Mouse (Mus musculus) gastrocnemius, postnatal 25 days (tissue): ENCODE results near the gene Gm40193. TPM values are rescaled to one million over a fixed set of nuclear protein-coding genes. Genes with fewer than 3 reads are reported as not detected.

Experiments
- DNase-seq: peaks from one replicate; pipeline ENCODE4 v3.0.0; 2022
- total RNA-seq, 2 experiments: library from RNA; stranded (reverse); gene quantifications; 1 replicate in 1 of 2; 2 replicates in 1 of 2; pipeline ENCODE4 v1.2.3; 2021

The Gm40193 gene
- total RNA-seq, 2 experiments from 2014 or later, result not detected

DNA sequence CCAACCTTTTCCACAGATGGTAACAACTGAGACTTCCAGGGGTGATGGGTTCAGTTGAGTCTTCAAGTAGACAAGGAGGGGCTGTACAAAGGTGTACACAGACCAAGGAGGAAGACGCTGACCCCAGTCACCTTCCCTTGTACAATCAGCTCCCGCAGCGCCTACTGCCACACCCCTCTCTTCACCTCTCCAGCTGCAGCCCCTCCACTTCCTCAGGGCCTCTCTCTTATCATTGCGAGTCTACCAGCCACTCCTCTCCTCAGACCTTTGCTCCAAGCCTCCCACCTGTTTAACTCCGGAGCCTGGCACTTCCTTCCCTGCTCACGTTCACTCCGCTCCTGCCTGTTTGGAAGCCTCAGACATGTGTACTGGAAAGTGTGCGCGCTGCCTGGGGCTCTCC, 27.8 kb downstream of the Gm40193 start, which contains the start of gene Tm4sf5:
TSS of gene Tm4sf5 (plus strand) at position 275 of the 400 bp plus-strand sequence.
- DNase-seq, result no peak

DNA sequence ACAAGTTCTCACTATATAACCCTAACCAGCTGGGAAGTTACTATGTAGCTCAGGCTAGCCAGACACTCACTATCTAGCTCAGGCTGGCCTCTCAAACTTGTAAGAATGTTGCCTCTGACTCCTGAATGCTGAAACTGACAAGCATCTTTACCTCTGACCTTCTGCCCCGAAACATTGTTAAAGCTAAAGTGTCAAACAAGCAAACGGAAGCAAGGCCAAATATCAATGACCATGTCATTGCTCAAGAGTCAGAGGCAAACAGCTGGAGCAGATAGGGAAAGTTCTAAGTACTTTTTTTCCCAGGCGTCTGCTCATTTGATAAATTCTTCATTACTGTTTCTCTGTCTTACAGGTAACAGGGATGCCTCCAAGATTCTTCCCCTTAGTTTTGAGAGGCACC, 30.7 kb downstream of the Gm40193 start:
- no peak for DNase-seq

DNA sequence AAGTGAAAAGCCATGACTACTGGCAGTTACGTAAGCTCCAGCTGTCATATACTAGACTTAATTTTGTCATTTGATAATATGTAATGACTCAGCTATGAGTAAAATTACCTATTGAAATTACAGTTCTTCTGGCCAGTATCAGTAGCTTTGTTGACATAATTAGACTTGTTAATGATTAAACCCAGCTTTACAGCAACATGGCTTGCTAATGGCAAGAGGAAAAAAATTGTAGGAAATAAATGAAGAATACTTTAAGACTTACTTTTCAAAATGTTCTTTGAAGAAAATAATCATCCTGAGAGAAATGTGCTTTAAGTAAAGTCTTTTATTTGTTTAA, 32.3 kb downstream of the Gm40193 start:
- no peak for DNase-seq

DNA sequence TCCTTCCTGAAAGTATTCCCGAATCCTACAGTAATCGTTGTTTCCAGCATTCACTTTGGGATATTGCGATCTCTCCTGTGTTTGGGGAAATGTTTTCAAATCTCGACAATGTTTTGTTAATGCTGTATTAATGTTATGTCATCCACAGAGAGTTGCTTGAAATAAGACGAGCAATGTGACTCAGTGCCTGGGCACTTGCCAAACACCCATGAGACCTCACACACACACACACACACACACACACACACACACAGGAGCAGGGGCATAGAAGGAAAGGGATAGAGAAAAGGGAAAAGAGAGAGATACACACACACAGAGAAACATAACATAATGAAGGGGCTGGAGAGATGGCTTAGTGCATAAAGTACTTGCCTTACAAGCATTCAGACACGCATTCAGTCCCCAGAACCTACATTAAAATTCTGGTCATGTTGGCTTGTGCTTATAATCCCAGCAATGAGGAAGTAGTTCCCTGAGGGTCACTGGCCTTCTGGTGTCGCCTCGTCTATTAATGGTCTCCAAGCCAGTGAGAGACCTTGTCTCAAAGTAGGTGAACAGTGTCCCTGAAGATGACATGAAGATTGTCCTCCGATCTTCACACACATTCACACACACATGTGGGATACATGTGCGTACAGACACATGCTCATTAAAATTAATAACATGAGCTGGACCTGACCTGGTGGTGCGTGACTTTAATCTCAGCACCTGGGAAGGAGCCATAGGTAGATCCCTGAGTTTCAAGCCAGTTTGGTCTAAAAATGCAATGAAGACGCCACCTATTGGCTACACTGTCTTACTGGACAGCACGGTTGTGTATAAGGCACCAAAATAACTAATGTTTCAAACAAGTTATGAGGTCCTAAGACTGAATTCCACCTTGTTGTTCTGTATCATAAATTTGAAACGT, 32.9 kb downstream of the Gm40193 start:
- DNase-seq, result no peak

DNA sequence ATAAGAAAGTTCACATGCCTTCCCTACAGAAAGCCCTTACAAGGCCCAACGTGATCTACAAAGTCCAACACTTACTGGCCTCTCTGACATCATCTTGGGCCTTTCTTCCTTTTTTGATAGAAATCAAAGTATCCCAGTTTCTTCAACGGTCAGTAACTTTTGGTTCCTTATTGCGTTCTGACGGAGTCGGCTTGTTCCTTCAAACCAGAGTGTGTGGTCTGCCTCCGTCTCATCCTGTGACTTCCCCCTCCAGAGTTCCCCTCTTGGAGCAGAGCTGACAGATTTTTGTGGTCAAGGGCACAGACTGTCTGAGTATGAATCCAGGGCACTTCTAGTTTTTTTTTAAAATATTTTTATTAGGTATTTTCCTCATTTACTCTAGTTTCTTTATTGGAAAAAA, 43.1 kb downstream of the Gm40193 start:
- DNase-seq, result no peak

DNA sequence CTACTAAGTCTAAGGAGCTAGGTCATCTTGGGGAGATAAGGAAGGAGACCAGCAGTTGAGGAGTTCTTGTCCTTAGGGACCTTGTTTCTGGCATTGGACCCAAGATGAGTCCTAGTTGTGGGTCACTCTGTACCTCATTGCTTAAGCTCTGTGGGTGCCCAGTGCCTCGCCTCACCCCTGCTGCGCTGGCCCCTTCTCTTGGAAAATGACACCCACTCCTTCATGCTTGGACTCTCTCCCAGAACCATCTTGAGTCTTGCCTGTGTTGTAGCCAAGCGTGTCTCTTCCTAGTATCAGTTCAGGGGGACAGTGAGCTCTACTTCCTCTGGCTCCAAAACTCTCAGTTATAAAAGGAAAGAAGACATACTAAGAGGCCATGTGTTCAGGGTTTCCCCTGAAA, 43.6 kb downstream of the Gm40193 start:
- DNase-seq, result peak; percentile 67

DNA sequence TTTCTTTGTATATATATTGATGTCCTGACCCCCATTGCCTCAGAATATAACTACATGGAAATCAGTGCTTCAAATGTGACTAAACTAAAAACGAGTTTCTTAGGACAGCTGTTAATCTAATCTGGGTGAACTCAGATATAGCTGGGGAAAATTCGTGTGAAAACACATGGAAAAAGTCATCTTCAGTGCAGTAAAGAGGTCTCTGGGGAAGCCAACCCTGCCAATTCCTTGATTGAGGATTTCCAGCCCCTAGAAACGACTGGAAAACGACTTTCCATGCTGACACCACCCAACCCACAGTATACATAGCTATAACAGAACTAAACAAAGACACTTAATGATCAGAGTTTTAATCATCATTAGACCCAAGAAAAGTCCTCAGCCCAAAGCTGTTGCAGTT, 44.9 kb downstream of the Gm40193 start:
- peak; percentile 13 for DNase-seq

DNA sequence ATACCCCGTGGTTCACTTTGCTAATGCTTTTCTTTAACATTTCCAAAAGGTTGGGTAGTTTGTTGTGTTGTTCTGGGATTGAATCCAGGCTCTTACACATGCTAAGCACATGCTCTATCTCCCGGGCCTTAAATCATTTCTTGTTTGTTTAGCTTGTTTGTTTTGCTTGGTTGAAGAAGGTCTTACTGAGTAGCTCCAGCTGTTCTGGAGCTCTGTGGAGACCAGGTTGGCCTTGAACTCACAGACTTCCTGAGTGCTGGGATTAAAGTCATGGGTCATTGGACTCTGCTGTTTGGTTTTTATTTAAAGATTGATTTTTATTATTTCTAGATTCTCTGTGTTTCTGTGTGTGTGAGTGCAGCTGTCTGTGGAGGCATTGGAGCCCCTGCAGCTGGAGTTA, 47.2 kb downstream of the Gm40193 start:
- no peak for DNase-seq

Other genes with a start within 250 kb of the Gm40193 start
- not detected for gene Alox12e, start 210.3 kb downstream of the Gm40193 start, total RNA-seq
- under 1 TPM in 1 of 2 experiments, not detected in 1; 0.91 TPM for gene Alox15, start 180.9 kb downstream of the Gm40193 start, total RNA-seq
- 10 to 100 TPM; 15.5 to 18.5 TPM for gene Pelp1, start 122.9 kb downstream of the Gm40193 start, total RNA-seq
- gene Arrb2, start 100.3 kb downstream of the Gm40193 start, total RNA-seq, result 1 to 10 TPM; 7.5 to 9.0 TPM
- gene Med11, start 81.0 kb downstream of the Gm40193 start, total RNA-seq, result 1 to 10 TPM; 5.6 to 6.2 TPM
- gene Zmynd15, start 73.5 kb downstream of the Gm40193 start, total RNA-seq, result under 1 TPM; 0.38 to 0.97 TPM
- gene Cxcl16, start 73.0 kb downstream of the Gm40193 start, total RNA-seq, result 1 to 10 TPM; 1.3 to 2.0 TPM
- gene Tm4sf5, start 27.7 kb downstream of the Gm40193 start, total RNA-seq, result not detected
- not detected for gene Vmo1, start 18.3 kb downstream of the Gm40193 start, total RNA-seq
- not detected for gene Gltpd2, start 13.7 kb downstream of the Gm40193 start, total RNA-seq
- gene Psmb6, start 7.6 kb downstream of the Gm40193 start, total RNA-seq, result 100 to 1,000 TPM; 242 to 248 TPM
- gene Pld2, start 7.1 kb upstream of the Gm40193 start, total RNA-seq, result 10 to 100 TPM; 17.4 to 17.7 TPM
- gene Mink1, start 29.9 kb upstream of the Gm40193 start, total RNA-seq, result 10 to 100 TPM; 26.3 to 27.2 TPM
- gene 4930544D05Rik, start 82.9 kb upstream of the Gm40193 start, total RNA-seq, result not detected
- gene Chrne, start 86.3 kb upstream of the Gm40193 start, total RNA-seq, result 10 to 100 TPM; 22.6 to 24.7 TPM
- not detected for gene Gp1ba, start 106.2 kb upstream of the Gm40193 start, total RNA-seq
- 10 to 100 TPM; 29.5 to 32.6 TPM for gene Rnf167, start 114.3 kb upstream of the Gm40193 start, total RNA-seq
- 100 to 1,000 TPM; 307 to 310 TPM for gene Slc25a11, start 114.5 kb upstream of the Gm40193 start, total RNA-seq
- 100 to 1,000 TPM; 284 to 293 TPM for gene Pfn1, start 121.7 kb upstream of the Gm40193 start, total RNA-seq
- gene Eno3, start 124.3 kb upstream of the Gm40193 start, total RNA-seq, result 1,000 to 10,000 TPM; 7,828 to 7,878 TPM
- 10 to 100 TPM; 81.6 to 82.3 TPM for gene Spag7, start 136.5 kb upstream of the Gm40193 start, total RNA-seq
- gene Camta2, start 155.2 kb upstream of the Gm40193 start, total RNA-seq, result 10 to 100 TPM; 36.9 to 37.3 TPM
- 1 to 10 TPM; 5.6 to 9.0 TPM for gene Inca1, start 167.2 kb upstream of the Gm40193 start, total RNA-seq
- gene Kif1c, start 167.6 kb upstream of the Gm40193 start, total RNA-seq, result 100 to 1,000 TPM; 388 to 467 TPM
- 1 to 10 TPM; 8.8 to 9.6 TPM for gene Zfp3, start 231.3 kb upstream of the Gm40193 start, total RNA-seq